Comparison of ENCODE assay signal across 28 mouse cellular contexts in genomic region chr4:143302279-143302890, GRCm38 (mm10). TPM values are rescaled to one million over a fixed set of nuclear protein-coding genes. Genes with fewer than 3 reads are reported as not detected.
"Had no signal": no experiment of that assay in that cellular context is flagged by ENCODE, and none has a peak within 500 bp of the region (broad histone marks: within the 10 kb centered on the region; RNA-seq: fewer than 3 reads in every experiment).

No protein-coding gene starts in this region.

- H3K27ac ChIP-seq: heart, adult 2 months; hindbrain, embryonic 10.5 days; hindbrain, embryonic 12.5 days; hindbrain, embryonic 14.5 days; intestine, embryonic 15.5 days; layer of hippocampus, adult 2 months; limb, embryonic 12.5 days; liver, embryonic 13.5 days had no signal

- H3K27me3 ChIP-seq: hindbrain, embryonic 12.5 days had no signal

- DNase-seq: gastrocnemius, postnatal 14 days; gastrocnemius, postnatal 36 days; heart, adult 11 months; heart, adult 2 months; heart, postnatal 10 days; heart, postnatal 4 days; kidney, adult 18-20 months; kidney, adult 8-10 months; kidney, postnatal 10 days; kidney, postnatal 25 days; kidney, postnatal 4 days; layer of hippocampus, postnatal 36 days; left cerebral cortex, postnatal 4 days; liver; liver, embryonic 13.5 days had no signal

- H3K4me2 ChIP-seq: heart, embryonic 12.5 days; hindbrain, embryonic 12.5 days; hindbrain, embryonic 14.5 days; intestine, embryonic 15.5 days; liver, embryonic 11.5 days; liver, embryonic 13.5 days had no signal

- H3K9me3 ChIP-seq: heart, embryonic 12.5 days; hindbrain, embryonic 10.5 days; hindbrain, embryonic 12.5 days; intestine, embryonic 15.5 days; limb, embryonic 12.5 days; liver, embryonic 13.5 days had no signal

- H3K36me3 ChIP-seq: heart, embryonic 12.5 days; hindbrain, embryonic 12.5 days; intestine, embryonic 15.5 days; liver, embryonic 13.5 days had no signal

- H3K4me1 ChIP-seq: liver, embryonic 13.5 days had no signal

- H3K4me3 ChIP-seq: heart, adult 2 months; heart, embryonic 12.5 days; hindbrain, embryonic 12.5 days; intestine, embryonic 15.5 days; layer of hippocampus, adult 2 months; limb, embryonic 12.5 days; liver, embryonic 13.5 days had no signal

- H3K9ac ChIP-seq: heart, embryonic 12.5 days; hindbrain, embryonic 12.5 days; hindbrain, embryonic 14.5 days; intestine, embryonic 15.5 days; limb, embryonic 12.5 days; liver, embryonic 13.5 days had no signal

- ATAC-seq: hindbrain, embryonic 16.5 days; inflammation-experienced regulatory T-cells, adult 6 months; intestine, postnatal 0 days had no signal

RNA-seq across cellular contexts. Expression of gene Lrrc38, which starts 47.2 kb away (rescaled TPM):
- total RNA-seq: heart, adult 2 months had no signal
- polyA plus RNA-seq: gonadal fat pad, adult 2 months; heart, embryonic 12.5 days; inflammation-experienced regulatory T-cells, adult 6 months; intestine, postnatal 0 days; kidney, embryonic 14.5 days; liver, embryonic 11.5 days; liver, embryonic 13.5 days had no signal
